Mouse (Mus musculus) urinary bladder, postnatal 10 days (tissue): ENCODE data around the gene Zbtb6.
A peak's percentile ranks its signal among the peaks of the same experiment; 100 is the strongest.

Source experiments
- DNase-seq: peaks from one replicate; pipeline ENCODE4 v3.0.0; 2022; ENCODE audit warnings: low spot score

The Zbtb6 gene

GRCm38 (mm10) chr2:37442611-37443591 lies at the start of gene Zbtb6, which contains the start of the genes Zbtb26 and Rabgap1:
Zbtb6 (minus strand) TSS chr2:37443171.
Zbtb26 (minus strand) TSS chr2:37443135.
Rabgap1 (plus strand) TSS chr2:37443279.
- peak; percentile 81 for DNase-seq

DNA sequence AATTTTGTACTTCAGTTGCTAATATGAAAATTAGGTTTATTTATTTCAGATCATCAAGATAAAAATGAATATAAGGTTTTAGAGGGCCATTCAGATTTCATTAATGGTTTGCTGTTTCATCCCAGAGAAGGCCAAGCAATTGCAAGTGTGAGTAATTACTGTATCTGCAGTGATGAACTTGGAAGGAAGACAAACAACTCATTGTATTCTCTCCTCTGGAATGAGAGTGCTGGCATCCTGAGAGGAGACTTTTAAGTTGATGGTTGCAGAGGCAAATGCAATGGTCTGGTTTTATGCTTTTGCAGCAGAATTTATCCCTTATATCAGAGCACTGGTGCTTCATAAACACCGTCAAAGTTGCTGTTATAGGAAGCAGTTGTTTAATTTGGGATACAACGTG lies 46.0 kb upstream of the Zbtb6 start:
- no peak for DNase-seq

DNA sequence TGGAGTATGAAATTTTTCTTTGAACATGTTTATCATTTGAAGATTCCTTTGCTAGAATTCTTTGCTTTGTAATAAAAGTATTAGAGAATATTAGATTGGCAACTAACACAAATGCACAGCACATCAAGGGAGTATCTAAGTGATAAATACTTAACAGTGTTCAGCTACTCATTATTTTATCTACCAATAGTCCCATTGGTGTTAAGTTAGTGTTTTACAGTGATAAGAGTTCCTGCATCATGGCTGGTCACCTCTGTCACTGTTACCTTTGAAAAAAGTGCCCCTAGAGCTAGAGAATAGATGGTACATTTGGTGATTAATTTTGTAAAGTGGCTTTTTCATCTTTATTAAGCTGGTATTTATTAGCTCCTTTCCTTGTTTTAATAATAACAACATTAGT lies 43.4 kb upstream of the Zbtb6 start:
- no peak for DNase-seq

DNA sequence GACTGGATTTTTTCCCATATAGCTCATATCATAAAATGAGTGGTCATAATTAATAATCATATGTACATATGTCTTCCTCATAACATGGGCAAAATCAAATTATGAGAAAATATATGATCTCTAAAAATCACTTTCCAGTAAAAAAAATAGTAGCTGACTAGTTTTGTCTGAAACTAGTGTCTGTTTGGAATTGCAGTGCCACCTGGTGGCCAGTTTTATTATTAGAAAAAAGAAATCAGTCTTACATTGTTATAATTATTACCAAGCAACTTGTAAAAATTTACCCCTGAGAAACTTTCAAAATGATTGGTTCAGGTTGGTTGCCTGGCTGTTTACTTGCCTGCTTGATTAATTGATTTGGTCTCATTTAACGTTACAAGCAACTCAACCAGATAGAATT lies 42.4 kb upstream of the Zbtb6 start:
- no peak for DNase-seq

- no peak for DNase-seq
These were observed 41.2 kb upstream of the Zbtb6 start for GRCm38 (mm10) chr2:37484165-37484564.

DNA sequence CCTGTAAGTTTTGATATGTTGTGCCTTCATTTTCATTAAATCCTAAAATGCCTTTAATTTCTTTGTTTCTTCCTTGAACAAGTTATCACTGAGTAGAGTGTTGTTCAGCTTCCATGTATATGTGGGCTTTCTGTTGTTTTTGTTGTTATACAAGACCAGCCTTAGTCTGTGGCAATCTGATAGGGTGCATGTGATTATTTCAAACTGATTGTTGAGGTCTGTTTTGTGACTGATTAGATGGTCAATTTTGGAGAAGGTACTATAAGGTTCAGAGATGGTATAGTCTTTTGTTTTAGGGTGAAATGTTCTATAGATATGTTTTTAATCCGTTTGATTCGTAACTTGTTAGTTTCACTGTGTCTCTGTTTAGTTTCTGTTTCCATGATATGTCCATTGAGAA lies 37.1 kb upstream of the Zbtb6 start:
- no peak for DNase-seq

DNA sequence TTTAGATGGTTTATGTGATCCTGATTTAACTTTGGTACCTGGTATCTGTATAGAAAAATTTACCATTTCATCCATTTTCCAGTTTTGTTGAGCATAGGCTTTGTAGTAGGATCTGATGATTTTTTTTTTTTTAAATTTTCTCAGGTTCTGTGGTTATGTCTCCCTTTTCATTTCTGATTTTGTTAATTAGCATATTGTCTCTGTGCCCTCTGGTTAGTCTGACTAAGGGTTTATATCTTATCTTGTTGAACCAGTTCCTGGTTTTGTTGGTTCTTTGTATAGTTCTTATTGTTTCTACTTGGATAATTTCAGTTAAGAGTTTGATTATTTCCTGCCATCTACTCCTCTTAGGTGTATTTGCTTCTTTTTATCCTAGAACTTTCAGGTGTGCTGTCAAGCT lies 36.6 kb upstream of the Zbtb6 start:
- no peak for DNase-seq

DNA sequence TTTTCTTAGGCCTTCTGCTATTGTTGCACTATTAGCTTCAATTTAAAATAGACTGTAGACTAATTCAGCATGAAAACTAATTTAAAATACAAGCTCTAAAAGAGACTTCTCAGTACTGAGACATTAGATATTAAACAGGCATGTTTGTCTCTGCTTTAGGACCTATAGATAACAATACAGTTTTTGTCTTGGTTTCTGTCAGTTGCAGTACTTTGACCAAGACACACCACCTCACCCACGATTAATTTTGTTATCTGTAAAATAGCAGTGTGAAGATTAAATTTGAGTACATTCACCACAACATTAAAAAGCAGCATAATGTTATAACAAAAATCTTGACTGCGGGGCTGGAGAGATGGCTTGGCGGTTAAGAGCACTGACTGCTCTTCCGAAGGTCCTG lies 23.3 kb upstream of the Zbtb6 start:
- DNase-seq: no peak

DNA sequence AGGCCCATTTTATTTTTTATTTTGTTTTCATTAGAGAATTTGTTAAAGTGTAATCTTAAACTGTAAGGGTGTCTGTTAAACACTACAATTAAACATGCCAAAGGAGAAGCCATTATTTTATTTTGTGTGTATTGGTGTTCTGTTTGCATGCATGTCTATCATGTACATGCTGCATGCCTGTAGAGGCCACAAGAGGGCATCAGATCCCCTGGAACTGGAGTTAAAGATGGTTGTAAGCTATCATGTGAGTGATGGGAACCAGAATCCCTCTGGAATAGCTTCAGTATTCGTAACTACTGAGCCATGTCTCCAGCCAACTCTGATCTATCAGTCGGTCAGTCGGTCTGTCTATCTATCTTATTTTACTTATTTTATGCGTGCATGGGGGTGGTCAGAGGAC lies 17.7 kb upstream of the Zbtb6 start:
- DNase-seq: no peak

DNA sequence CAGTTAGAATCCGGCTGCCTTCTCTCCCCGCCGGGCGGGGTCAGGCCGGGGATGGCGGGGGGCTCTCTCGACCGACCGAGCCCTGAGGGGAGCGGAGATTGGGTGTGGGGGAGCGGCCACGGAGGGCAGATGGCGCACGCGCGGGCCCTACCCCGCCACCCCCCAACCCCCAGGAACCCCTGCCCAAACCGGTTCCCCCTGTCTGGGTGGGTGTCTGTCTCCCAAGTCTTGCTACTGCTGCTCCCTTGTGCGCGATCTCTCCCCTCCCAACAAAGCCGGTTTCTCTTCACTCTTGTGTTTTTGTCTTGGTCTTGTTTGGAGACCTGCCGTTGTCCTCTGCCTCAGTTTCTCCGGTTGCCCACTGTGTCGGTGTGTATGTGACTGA lies 9.4 kb upstream of the Zbtb6 start:
- DNase-seq: no peak

- peak; percentile 75 for DNase-seq
These were observed 8.8 kb upstream of the Zbtb6 start for GRCm38 (mm10) chr2:37451667-37452375.

DNA sequence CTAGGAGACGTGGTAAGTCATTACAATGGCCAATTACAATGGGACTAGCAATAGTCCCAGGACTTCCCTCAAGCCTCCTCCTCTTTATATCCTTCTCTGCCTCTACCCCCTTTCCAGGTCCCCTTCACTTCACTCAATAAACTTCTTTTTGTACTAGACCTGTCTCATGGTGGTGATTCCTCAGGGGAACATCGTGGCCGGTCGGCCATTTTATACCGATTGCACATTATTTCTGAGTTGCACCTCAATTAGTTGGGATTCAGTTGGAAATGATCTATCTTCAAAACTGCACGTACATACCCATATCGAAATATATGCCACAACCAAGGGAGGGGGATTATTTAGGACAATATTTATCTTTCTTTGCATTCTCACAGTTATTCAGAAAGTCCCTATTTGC lies 11.4 kb downstream of the Zbtb6 start:
- DNase-seq: no peak

- peak; percentile 44 for DNase-seq
These were observed 12.1 kb downstream of the Zbtb6 start for GRCm38 (mm10) chr2:37430593-37431464.

DNA sequence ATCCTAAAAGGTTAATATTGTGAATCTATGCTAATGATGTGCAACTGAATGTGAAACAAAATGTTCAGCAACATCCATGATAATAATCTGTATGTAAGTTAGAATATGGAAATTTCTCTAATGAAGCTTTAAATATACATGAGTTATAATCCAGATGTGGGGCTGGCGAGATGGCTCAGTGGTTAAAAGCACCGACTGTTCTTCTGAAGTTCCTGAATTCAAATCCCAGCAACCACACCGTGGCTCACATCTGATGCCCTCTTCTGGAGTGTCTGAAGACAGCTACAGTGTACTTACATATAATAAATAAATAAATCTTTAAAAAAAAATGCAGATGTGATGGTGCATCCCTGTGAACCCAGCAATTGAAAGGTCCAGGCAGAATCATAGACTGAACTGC lies 19.3 kb downstream of the Zbtb6 start:
- DNase-seq: no peak

DNA sequence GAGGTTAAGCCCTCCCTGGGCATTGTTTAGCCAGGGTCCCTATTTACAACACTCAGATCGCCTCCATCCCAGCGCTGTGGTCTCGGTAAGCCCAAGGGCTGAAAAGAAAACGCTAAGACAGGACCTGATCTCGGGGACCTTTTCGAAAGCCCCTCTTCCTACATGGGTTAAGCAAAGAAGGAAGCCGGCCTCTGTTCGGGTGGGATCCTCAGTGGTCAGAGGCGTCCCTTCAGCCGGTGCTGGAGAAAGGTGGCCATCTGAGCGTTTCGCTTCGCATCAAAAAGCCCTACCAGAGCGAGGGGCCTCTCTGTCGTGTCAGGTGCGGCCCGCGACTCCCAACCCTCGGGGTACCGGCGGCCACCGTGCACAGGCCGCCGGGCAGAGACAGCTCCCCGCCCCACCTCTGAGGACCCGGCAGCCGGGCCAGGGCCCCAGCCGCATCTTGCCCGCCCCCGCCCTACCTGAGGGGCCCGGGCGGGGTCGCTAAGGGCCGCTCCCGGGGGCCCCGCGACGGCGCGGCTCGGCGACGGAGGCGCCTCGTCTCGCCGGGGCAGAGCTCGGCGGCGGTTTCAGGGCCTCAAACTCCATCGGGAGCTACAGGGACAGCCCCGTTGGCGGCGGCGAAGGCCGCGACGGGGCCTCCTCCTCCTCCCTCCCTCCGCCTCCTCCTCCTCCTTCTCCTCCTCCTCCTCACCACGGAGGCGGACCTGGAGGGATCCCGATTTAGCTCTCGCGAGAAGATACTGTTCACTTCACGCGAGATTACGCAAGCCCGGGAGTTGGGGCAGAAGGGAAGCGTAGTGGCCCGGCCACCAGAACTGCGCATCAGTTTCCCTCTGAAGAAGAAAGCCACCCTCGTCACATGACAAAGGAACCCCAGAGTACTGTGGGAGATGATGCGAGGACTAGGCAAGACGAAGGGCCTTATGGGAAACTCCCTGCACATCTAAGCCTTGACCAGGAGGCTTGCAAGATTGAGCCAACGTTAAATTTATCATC lies 20.4 kb downstream of the Zbtb6 start, which contains the start of gene Rc3h2:
Rc3h2 (minus strand) TSS at position 598 of the 999 bp plus-strand sequence.
- DNase-seq: peak; percentile 85

DNA sequence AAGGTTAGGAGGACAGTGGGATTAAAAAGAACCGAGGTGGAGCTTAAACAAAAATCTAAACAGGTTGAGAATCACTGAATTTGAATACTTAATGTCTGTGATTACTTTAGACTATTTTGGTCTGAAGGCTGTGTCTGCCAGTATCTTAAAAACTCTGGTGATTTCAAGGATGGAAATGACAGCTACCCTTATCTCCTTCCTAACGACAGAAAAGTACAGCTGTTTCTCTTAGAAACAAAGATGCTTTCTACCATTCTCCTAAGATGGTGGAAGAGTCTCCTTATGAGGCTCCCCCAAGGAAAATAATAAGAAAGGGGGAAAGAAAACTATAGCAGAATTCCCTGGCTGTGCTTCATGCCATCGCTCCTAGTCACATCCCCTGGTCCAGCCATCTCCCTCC lies 21.1 kb downstream of the Zbtb6 start:
- DNase-seq: no peak

- no peak for DNase-seq
These were observed 47.4 kb downstream of the Zbtb6 start for GRCm38 (mm10) chr2:37395539-37395938.

GRCm38 (mm10) chr2:37382921-37383320 lies 60.0 kb downstream of the Zbtb6 start:
- no peak for DNase-seq

DNA sequence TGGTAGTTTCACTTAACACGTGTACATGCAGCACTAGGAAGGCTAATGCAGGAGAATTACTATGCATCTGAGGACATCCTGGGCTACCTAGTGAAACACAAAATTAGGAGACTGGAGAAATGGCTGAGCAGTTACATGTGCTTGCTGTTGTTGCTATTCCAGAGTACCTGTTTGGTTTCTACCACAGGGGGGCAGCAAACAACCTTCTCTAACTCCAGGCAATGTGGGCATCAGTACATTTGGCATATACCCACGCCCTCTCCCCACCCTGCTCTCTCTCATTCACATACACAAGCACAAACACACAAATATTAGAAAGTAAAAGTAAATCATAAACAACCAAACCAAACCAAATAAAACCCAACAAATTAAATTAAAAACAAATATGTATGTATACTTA lies 62.8 kb downstream of the Zbtb6 start:
- no peak for DNase-seq

GRCm38 (mm10) chr2:37376018-37376417 lies 67.0 kb downstream of the Zbtb6 start:
- no peak for DNase-seq
